Mouse (Mus musculus): ENCODE results near the gene Tacr3. TPM values are rescaled to one million over a fixed set of nuclear protein-coding genes. Genes with fewer than 3 reads are reported as not detected.

The Tacr3 gene
- polyA plus RNA-seq (2012; rRNA removed) = 2.4 and 3.1 TPM in 2 replicates

GRCm38 (mm10) chr3:134828875-134829530 is at the start of gene Tacr3:
Gene Tacr3, plus strand, starts transcription at chr3:134829007.

